Mouse (Mus musculus): ENCODE measurements around the gene Spata9.
"Not testable (repeated sequence)": the region's sequence is repeated elsewhere in the genome, so short reads cannot be mapped to it uniquely, and the experiment has no call there.

Spata9 gene

GRCm38 (mm10) chr13:75966850-75967249 lies at the start of gene Spata9:
Gene Spata9, plus strand, starts transcription at chr13:75967150.
- no peak for DNase-seq (ENCODE audit: low read depth)

DNA sequence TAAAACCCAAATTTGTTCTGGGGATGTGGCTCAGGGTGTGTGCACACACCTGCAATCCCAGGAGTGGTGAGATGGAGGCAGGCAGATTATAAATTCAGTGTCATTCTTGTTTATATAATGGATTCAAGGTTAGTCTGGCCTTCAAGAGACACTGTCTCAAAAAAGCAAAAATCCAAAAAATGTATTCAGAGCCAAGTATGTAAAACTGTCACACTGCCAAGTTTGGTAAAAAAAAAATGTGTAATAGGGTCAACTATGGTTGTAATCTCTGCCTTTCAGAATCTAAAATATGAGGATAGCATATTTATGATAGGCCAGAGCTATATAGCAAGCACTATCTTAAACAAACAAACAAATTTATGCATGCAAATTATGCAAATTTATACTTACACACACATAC lies 39.0 kb upstream of the Spata9 start:
- DNase-seq (ENCODE audit: low read depth): no peak

DNA sequence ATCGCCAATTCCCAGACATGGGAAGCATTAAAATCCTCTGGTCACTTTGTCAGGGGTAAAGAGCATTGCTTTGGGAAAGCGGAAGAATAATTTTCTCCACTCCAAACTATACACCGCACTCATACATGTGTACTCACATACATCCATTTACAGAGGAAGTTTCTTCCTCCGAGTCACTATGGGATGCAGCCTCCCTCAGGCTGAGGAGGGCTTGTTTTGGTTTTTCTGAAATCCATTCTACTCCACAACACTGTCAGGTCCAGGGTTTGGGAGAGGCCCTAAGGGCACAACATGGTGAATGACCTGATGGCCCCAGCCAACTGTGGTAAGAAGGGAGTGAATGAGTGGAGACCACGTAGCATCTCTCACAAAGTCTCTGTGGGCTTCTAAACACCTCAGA lies 37.9 kb upstream of the Spata9 start:
- not testable (repeated sequence) for DNase-seq (ENCODE audit: low read depth)

DNA sequence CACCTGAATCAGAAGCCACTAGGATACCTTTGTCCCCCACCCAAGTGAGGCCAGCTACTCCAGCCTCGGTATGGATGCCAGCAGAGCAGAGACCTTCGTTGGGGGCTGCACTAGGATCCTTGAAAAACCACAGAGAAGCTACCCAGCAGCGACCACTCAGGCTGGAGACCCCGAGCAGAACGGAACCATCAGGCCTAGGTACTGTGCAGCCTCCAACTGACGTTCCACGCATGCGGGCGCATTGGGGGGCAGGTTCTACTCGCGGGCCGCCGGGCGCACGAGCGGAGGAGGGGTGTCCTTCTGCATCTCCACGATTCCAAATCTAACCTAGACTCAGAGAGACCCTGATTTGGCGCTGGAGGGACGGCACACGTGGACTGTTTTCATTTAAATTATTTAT lies 36.9 kb upstream of the Spata9 start:
- DNase-seq (ENCODE audit: low read depth): no peak

DNA sequence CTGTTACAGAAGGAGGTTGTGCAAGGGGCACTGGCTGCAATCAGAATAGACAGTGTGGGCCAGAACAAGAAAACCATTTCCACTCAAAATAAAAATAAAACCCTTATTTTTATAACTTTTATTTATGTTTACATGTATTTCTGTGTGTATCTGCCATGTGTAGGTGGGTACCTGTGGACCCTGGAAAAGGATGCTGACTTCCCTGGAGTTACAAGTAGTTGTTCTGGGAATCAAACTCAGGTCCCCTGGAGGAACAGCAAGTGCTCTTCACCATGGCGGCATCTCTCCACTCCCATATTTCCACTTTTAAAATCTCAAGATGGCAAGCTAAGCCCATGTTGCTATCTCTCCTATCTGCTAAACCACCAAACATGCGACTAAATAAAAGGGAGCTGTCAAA lies 36.3 kb upstream of the Spata9 start:
- DNase-seq (ENCODE audit: low read depth): no peak

- peak; percentile 79 for DNase-seq (ENCODE audit: low read depth)
These were observed 35.9 kb upstream of the Spata9 start for GRCm38 (mm10) chr13:75931073-75931472.

DNA sequence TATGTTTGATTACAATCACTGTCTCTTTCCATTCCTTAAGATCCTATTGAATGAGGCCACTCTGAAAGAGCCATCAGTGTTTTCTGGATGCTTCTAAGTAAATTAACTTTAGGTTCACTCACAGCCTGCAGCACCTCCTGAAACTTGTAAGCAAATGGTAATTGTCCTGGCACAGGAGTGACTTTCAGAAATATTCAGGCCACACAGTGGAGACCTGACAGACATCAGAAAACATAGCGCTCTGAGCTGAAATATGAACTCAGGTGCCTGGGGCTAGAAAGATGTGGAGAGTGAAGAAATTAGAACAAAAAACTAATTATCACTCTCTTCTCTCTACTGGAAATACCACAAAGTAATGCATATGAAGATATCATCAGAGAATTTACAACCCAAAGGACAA lies 33.7 kb upstream of the Spata9 start:
- no peak for DNase-seq (ENCODE audit: low read depth)

DNA sequence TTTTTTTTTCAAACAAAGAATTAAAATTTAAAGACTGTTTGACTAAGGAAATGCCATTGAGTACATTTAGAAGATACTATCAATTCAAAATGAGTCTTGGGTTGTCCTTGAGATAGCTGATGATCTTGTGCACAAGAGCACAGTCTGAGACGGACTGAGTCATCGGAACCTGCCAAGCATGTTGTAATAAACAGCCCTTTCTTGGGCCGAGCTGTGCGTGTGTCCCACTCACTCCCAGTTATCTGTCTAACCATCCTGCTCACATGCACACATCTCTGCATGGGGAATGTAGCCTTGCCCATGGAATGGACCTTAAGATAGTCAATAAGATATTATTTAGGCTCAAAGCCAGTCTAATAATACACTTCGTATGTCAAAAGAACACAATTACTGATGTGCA lies 28.1 kb upstream of the Spata9 start:
- no peak for DNase-seq (ENCODE audit: low read depth)

DNA sequence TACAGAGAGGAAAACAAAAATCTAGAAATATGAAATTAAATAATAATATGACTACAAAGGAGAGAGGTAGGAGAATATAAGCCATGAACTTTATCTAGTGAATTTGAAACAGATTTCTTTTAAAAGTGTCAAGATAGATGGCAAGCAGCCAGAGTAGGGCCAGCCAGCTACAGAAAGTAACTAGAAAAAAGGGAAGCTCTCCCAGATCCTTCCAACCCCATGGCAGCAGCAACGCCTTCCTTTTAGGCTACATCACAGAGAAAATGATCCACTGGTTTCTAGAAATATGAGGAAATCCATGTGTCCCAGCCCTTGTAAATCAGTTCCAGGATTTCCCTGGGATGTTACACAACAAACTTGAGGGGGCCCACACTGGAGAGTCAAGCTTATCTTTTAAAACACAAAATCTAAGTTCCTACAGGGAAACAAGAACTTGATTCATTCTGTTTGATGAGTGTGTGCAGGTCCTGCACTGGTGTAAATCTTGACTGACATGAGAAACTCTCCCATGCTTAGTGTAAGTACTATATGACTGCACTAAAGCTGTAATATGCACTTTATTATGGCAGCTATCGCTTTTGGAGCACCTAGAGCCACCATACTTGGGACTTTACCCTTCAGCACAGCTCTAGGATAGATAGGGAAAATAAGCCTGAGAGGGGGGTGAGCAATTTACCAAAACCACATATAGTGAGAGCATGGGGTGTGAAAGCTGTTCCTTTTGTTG lies 26.0 kb upstream of the Spata9 start:
- DNase-seq (ENCODE audit: low read depth): no peak

GRCm38 (mm10) chr13:75941518-75942295 lies 25.2 kb upstream of the Spata9 start:
- no peak for DNase-seq (ENCODE audit: low read depth)

- DNase-seq (ENCODE audit: low read depth): no peak
These were observed 24.2 kb upstream of the Spata9 start for GRCm38 (mm10) chr13:75942731-75943130.

DNA sequence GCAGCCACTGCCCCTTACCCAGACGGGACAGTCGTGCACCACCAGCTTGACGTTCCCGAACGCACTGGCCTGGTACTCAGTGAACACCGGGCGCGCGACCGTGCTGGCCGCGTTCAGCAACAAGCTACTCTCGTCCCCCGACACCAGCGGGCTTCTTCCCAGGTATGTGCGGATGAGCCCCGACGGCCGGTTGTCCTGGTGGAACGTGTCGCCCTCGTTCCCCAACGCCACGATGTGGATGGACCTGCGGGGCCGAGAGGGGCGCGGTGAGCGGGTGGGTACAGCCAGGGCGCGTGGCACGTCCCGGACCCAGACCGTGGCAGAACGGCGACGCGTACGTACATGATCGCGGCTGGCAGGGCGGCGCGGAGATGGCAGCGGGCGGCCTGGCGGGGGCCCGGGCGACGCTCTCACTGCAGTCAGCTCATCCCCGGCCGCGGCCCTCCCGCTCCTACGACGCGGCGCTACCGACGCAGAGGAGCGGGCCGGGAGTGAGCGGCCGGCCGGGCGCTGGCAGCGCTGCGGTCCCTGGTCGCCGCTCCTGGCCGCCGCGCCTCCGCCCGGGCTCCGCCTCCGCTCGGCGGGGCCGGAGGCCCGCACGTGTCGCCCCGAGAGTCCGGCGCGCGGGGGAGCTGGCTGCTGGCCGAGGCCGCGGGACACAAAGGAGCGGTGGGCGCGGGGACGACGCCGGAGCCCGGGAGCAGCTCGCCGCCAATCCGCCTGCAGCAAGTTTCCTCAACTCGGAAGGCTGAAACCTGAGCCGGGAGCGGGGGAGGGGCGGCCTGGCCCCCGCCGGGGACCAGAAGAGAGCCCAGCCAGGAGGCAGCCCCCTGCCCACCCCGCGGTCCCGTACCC lies 23.5 kb upstream of the Spata9 start, which contains the start of gene Rhobtb3:
Rhobtb3 (minus strand) TSS at position 737 of the 855 bp plus-strand sequence.
- DNase-seq (ENCODE audit: low read depth): no peak

DNA sequence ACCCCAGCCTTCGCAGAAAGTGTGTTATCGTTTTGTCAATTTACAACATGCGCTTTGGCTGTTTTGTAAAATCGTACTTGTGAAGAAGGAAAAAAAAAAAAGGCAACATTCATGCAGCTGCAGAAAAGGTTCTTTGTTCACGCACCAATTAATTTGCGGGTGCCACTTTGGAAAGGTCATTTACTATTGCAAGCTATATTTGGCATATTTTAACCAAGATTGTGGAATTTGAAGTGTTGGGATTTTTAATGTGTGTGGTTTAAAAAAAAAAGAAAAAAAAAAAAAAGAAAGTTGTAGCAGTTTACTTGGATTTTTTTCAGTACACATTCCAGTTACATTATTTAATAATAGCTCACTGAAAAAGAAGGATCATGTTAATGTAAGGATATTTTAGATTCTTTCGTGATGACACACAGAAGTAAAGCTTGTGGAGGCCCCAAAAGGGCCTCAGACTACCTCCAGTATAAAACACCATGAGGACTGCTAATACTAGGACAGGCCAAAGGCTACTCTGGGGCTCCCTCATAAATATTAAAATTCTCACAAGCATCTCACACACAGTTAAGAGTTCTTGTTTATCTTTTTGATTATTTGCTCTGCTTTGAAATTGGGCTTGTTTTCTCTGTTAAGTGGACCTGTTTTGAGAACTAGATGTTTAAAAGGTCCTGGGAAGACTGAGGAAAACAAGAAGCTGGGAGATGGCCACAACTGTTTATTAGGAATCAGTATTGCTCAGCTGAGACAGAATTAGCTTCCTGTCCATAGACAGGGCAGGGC lies 22.7 kb upstream of the Spata9 start:
- DNase-seq (ENCODE audit: low read depth): no peak

GRCm38 (mm10) chr13:75950295-75950694 lies 16.7 kb upstream of the Spata9 start:
- DNase-seq (ENCODE audit: low read depth): no peak

- DNase-seq (ENCODE audit: low read depth): no peak
These were observed 11.5 kb upstream of the Spata9 start for GRCm38 (mm10) chr13:75955357-75955992.

GRCm38 (mm10) chr13:75974481-75974880 lies 7.5 kb downstream of the Spata9 start:
- no peak for DNase-seq (ENCODE audit: low read depth)

- no peak for DNase-seq (ENCODE audit: low read depth)
These were observed 8.7 kb downstream of the Spata9 start for GRCm38 (mm10) chr13:75975629-75976028.

GRCm38 (mm10) chr13:75976218-75976617 lies 9.3 kb downstream of the Spata9 start:
- DNase-seq (ENCODE audit: low read depth): no peak

DNA sequence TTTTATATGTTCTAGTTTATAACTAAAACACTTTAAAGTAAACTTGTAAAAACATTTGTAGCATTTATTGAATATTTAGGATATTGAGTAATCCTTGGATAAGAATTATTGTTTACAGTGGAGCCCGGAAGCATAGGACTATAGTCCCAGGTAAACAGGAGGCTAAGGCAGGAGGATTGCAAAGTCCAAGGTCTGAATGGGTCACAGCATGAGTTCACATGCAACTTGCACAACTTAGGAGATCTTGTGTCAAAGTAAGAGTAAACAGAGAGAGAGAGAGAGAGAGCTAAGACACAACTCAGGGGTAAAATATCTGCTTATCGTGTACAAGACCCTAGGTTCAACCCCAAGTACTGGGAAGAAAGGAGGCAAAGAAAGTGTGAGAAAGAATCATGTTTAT lies 9.7 kb downstream of the Spata9 start:
- DNase-seq (ENCODE audit: low read depth): no peak

DNA sequence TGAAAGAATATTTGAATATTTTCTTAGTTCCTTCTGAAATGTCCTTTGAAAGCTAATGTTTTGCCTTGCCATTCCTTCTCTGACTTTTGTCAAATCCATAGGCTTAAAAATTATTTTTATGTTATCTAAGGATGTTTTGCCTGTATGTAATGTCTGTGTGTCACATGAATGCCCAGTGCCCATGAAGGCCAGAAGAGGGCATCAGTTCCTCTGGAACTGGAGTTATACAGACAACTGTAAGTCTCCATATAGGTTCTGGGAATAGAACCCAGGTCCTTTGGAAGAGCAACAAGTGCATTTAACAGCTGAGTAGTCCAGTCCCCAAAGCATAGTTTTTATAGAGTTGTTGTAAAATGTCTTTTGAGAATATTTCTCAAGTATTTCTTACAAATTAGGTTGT lies 15.0 kb downstream of the Spata9 start:
- DNase-seq (ENCODE audit: low read depth): no peak

DNA sequence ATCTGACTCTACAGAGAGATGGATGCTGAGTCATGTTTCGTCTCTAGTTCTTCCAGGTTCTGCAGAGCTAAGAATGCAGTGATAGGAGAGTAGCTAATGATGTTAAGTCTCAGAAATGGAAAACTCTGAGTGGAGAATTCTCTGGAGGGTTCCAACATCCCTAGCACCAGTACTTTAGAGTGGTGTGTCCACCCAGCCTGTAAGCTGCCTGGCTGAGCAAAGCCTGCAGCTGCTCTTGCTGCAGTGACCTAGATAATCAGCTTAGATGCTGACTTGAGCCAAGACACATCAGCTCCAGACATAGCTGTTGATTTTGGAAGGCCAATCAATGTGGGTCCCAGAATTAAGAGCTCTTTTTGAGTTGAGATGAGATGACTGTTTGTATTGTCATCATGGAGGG lies 21.1 kb downstream of the Spata9 start:
- DNase-seq (ENCODE audit: low read depth): no peak
